ENCODE assay signal across 24 mouse cellular contexts in the genomic region with DNA sequence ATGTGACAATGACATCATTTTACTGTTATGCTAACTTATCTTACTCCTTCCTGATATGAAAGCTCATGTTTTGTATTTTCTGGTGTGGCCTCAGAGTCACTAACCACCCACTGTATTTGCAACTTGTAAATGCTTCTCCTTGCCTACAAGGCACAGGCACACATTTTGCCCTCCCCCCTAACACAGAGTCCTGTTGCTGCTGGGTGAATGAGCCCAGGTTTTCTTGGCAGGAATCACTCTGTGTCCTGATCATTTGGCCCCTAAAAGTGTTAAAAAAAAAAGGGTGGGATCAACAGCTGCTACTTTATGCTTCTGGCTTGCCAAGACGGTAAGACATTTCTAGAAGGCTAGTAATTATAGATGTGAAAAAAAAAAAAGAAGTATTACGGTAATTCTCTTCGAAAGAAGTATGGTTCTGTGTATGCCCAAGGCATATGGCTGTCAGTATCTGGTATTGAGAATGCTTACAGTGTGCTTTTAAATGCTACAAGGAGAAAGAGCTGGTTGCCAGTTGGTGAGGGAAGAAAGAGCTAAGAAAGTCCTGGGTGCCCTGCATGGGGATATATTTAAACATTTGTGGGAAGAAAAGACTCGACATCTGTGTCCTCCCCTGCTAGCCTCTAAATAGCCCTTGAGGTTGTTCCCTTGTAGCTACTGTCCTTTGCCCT. TPM values are rescaled to one million over a fixed set of nuclear protein-coding genes. Genes with fewer than 3 reads are reported as not detected.
DNase-seq lines count a peak whose midpoint lies in the region; ATAC-seq and TF ChIP-seq lines count a peak whose summit lies in the region.
"Had no signal": no experiment of that assay in that cellular context is flagged by ENCODE, and none has a peak within 500 bp of the region (broad histone marks: within the 10 kb centered on the region; RNA-seq: fewer than 3 reads in every experiment).

No protein-coding gene starts in this region.

- peaks cover 4% of the 10 kb centered on the region for H3K4me1 ChIP-seq in liver, adult 2 months (ENCODE audit: control insufficient read depth, insufficient read depth, low read length)
- H3K4me1 ChIP-seq in embryonic facial prominence, embryonic 14.5 days (ENCODE audit: control insufficient read depth, insufficient read depth, low read length): peaks cover 7% of the 10 kb centered on the region
- H3K4me1 ChIP-seq in limb, embryonic 10.5 days: peaks cover 11% of the 10 kb centered on the region

- no peak overlapping the region for H3K27ac ChIP-seq in liver, adult 2 months (replicated peaks; ENCODE audit: insufficient read depth, low read depth, low read length)
- no peak overlapping the region for H3K27ac ChIP-seq in embryonic facial prominence, embryonic 14.5 days (replicated peaks; ENCODE audit: low read depth, low read length)
- H3K27ac ChIP-seq in limb, embryonic 10.5 days: no peak overlapping the region
- H3K27ac ChIP-seq: hindbrain, embryonic 15.5 days; intestine, embryonic 15.5 days; kidney, embryonic 15.5 days; limb, embryonic 12.5 days; liver, embryonic 15.5 days; midbrain, embryonic 12.5 days; neural tube, embryonic 12.5 days had no signal

- no peak overlapping the region for H3K4me3 ChIP-seq in liver, adult 2 months (ENCODE audit: insufficient read depth, low read depth, low read length)
- no peak overlapping the region for H3K4me3 ChIP-seq in embryonic facial prominence, embryonic 14.5 days (ENCODE audit: low read depth, low read length)
- H3K4me3 ChIP-seq in limb, embryonic 10.5 days: no peak overlapping the region
- H3K4me3 ChIP-seq: hindbrain, embryonic 15.5 days; intestine, embryonic 15.5 days; kidney, embryonic 15.5 days; limb, embryonic 12.5 days; liver, embryonic 15.5 days; midbrain, embryonic 12.5 days; neural tube, embryonic 12.5 days had no signal

- TF ChIP-seq POLR2A in liver, adult 2 months (IDR thresholded peaks at IDR 0.05; ENCODE audit: extremely low read depth, insufficient read depth, low read length): no peak

- H3K27me3 ChIP-seq in liver, adult 2 months (ENCODE audit: control insufficient read depth, insufficient read depth, low read length): no peaks in the 10 kb centered on the region
- H3K27me3 ChIP-seq in embryonic facial prominence, embryonic 14.5 days (replicated peaks; ENCODE audit: control insufficient read depth, insufficient read depth, low read length): no peaks in the 10 kb centered on the region
- H3K27me3 ChIP-seq in limb, embryonic 10.5 days (ENCODE audit: low read depth, poor library complexity, severe bottlenecking): 0 out of 2 replicates have a peak, but pooled peaks cover 6% of the 10 kb centered on the region
- H3K27me3 ChIP-seq: hindbrain, embryonic 15.5 days; intestine, embryonic 15.5 days; kidney, embryonic 15.5 days; liver, embryonic 15.5 days; midbrain, embryonic 12.5 days; neural tube, embryonic 12.5 days had no signal

- H3K4me2 ChIP-seq in embryonic facial prominence, embryonic 14.5 days (ENCODE audit: low read depth, low read length): no peak overlapping the region
- H3K4me2 ChIP-seq: hindbrain, embryonic 15.5 days; intestine, embryonic 15.5 days; kidney, embryonic 15.5 days; limb, embryonic 12.5 days; liver, embryonic 15.5 days; midbrain, embryonic 12.5 days; neural tube, embryonic 12.5 days had no signal

- peaks cover 14% of the 10 kb centered on the region; the same call in 1 of the 2 replicates for H3K79me2 ChIP-seq in liver, adult 2 months (ENCODE audit: control insufficient read depth, insufficient read depth, low read length)

- peak; percentile 69 for ATAC-seq in frontal cortex, adult (ENCODE audit: low TSS enrichment)
- ATAC-seq in embryonic facial prominence, embryonic 14.5 days (ENCODE audit: low read depth): no peak
- no peak for ATAC-seq in megakaryocyte-erythroid progenitor cell, adult 5-6 weeks (replicated peaks; ENCODE audit: low FRiP score, low TSS enrichment, poor library complexity, severe bottlenecking)
- ATAC-seq: intestine, embryonic 15.5 days; lung, postnatal 0 days had no signal

- H3K36me3 ChIP-seq in liver, adult 2 months (ENCODE audit: control insufficient read depth, insufficient read depth, low read length): peaks cover 3% of the 10 kb centered on the region
- 0 out of 2 replicates have a peak, but pooled peaks cover 8% of the 10 kb centered on the region for H3K36me3 ChIP-seq in embryonic facial prominence, embryonic 14.5 days (ENCODE audit: control insufficient read depth, insufficient read depth, low read length)
- H3K36me3 ChIP-seq in limb, embryonic 10.5 days: peaks cover 6% of the 10 kb centered on the region; the same call in 1 of the 2 replicates
- H3K36me3 ChIP-seq: intestine, embryonic 15.5 days had no signal

- no peaks in the 10 kb centered on the region for H3K9me3 ChIP-seq in embryonic facial prominence, embryonic 14.5 days (ENCODE audit: control insufficient read depth, low read length)
- no peaks in the 10 kb centered on the region for H3K9me3 ChIP-seq in limb, embryonic 10.5 days (replicated peaks)
- H3K9me3 ChIP-seq: G1E; hindbrain, embryonic 15.5 days; intestine, embryonic 15.5 days; kidney, embryonic 15.5 days; limb, embryonic 12.5 days; liver, embryonic 15.5 days; midbrain, embryonic 12.5 days; neural tube, embryonic 12.5 days had no signal

- no peak overlapping the region for H3K9ac ChIP-seq in liver, adult 2 months (ENCODE audit: low read depth, low read length)
- no peak overlapping the region for H3K9ac ChIP-seq in embryonic facial prominence, embryonic 14.5 days (ENCODE audit: low read depth, low read length)
- H3K9ac ChIP-seq: hindbrain, embryonic 15.5 days; intestine, embryonic 15.5 days; kidney, embryonic 15.5 days; limb, embryonic 12.5 days; liver, embryonic 15.5 days; midbrain, embryonic 12.5 days; neural tube, embryonic 12.5 days had no signal

- no peak for DNase-seq in frontal cortex, postnatal 25 days (ENCODE audit: low spot score in 2 of 2)
- DNase-seq in liver, adult 2 months (ENCODE audit: extremely low read depth, low read depth, low spot score): peak; percentile 7
- DNase-seq in liver: no peak
- peak; percentile 4 for DNase-seq in embryonic facial prominence, embryonic 14.5 days (ENCODE audit: low spot score)
- no peak for DNase-seq in limb, embryonic 10.5 days (ENCODE audit: low spot score)
- DNase-seq: cerebellum, postnatal 10 days; gastrocnemius, postnatal 10 days; heart, postnatal 4 days; kidney, postnatal 4 days; layer of hippocampus, adult 9-11 months; thymus, postnatal 25 days had no signal

- 88% methylated on average over 4 of the region's 4 CpGs for WGBS in liver, adult 2 months
- 56% methylated on average over 4 of the region's 4 CpGs for WGBS in embryonic facial prominence, embryonic 14.5 days
- WGBS in limb, embryonic 10.5 days: 82% methylated on average over 4 of the region's 4 CpGs

- TF ChIP-seq CTCF in liver, adult 2 months (IDR thresholded peaks at IDR 0.05; ENCODE audit: low read depth, low read length): no peak

RNA-seq across cellular contexts. Expression of gene Arl6ip5, which starts 5.8 kb away (rescaled TPM):
- 27.8 and 28.7 TPM in 2 replicates for total RNA-seq in liver, adult 2 months (2014; rRNA removed)
- polyA plus RNA-seq in liver, adult 2 months (2012; rRNA removed): 25.3 and 28.6 TPM in 2 replicates
- 78.1 and 78.3 TPM in 2 replicates for polyA plus RNA-seq in embryonic facial prominence, embryonic 14.5 days (2014; fragmentation: Nextera tagmentation; extraction: Ambion mirVana)
- 24.0 and 27.5 TPM in 2 replicates for polyA plus RNA-seq in limb, embryonic 10.5 days (2016; fragmentation: Nextera tagmentation; extraction: Ambion mirVana)
- total RNA-seq in megakaryocyte-erythroid progenitor cell, adult 5-6 weeks (2014; fragmentation: Nextera tagmentation): 36.5 and 40.7 TPM in 2 replicates
- total RNA-seq in megakaryocyte-erythroid progenitor cell, adult 5-6 weeks (2017): 47.9 and 53.0 TPM in 2 replicates

RNA-seq across cellular contexts. Expression of gene Uba3, which starts 10.8 kb away (rescaled TPM):
- total RNA-seq in liver, adult 2 months (2014; rRNA removed): 33.6 and 38.0 TPM in 2 replicates
- 6.6 and 7.3 TPM in 2 replicates for polyA plus RNA-seq in liver, adult 2 months (2012; rRNA removed)
- 77.7 and 88.3 TPM in 2 replicates for polyA plus RNA-seq in embryonic facial prominence, embryonic 14.5 days (2014; fragmentation: Nextera tagmentation; extraction: Ambion mirVana)
- polyA plus RNA-seq in limb, embryonic 10.5 days (2016; fragmentation: Nextera tagmentation; extraction: Ambion mirVana): 85.0 and 96.2 TPM in 2 replicates
- total RNA-seq in megakaryocyte-erythroid progenitor cell, adult 5-6 weeks (2014; fragmentation: Nextera tagmentation): 49.9 and 61.9 TPM in 2 replicates
- 66.3 and 104 TPM in 2 replicates for total RNA-seq in megakaryocyte-erythroid progenitor cell, adult 5-6 weeks (2017)

RNA-seq across cellular contexts. Expression of gene Lmod3, which starts 36.3 kb away (rescaled TPM):
- 0.27 and 0.28 TPM in 2 replicates for total RNA-seq in liver, adult 2 months (2014; rRNA removed)
- 0.04 and 0.07 TPM in 2 replicates for polyA plus RNA-seq in liver, adult 2 months (2012; rRNA removed)
- 17.1 and 21.6 TPM in 2 replicates for polyA plus RNA-seq in embryonic facial prominence, embryonic 14.5 days (2014; fragmentation: Nextera tagmentation; extraction: Ambion mirVana)
- polyA plus RNA-seq in limb, embryonic 10.5 days (2016; fragmentation: Nextera tagmentation; extraction: Ambion mirVana): 0.13 TPM in 1 of 2 replicates, not detected in the other
- total RNA-seq in megakaryocyte-erythroid progenitor cell, adult 5-6 weeks (2014; fragmentation: Nextera tagmentation): not detected in 2 replicates
- not detected in 2 replicates for total RNA-seq in megakaryocyte-erythroid progenitor cell, adult 5-6 weeks (2017)
- total RNA-seq: monocyte, adult 5-6 weeks had no signal
- polyA plus RNA-seq: G1E; hindbrain, embryonic 15.5 days; midbrain, embryonic 12.5 days; small intestine, adult 2 months had no signal

RNA-seq across cellular contexts. Expression of gene Tmf1, which starts 37.4 kb away (rescaled TPM):
- 17.6 and 18.0 TPM in 2 replicates for total RNA-seq in liver, adult 2 months (2014; rRNA removed)
- polyA plus RNA-seq in liver, adult 2 months (2012; rRNA removed): 1.6 and 1.8 TPM in 2 replicates
- polyA plus RNA-seq in embryonic facial prominence, embryonic 14.5 days (2014; fragmentation: Nextera tagmentation; extraction: Ambion mirVana): 36.4 and 37.7 TPM in 2 replicates
- polyA plus RNA-seq in limb, embryonic 10.5 days (2016; fragmentation: Nextera tagmentation; extraction: Ambion mirVana): 20.9 and 27.8 TPM in 2 replicates
- 19.1 and 29.5 TPM in 2 replicates for total RNA-seq in megakaryocyte-erythroid progenitor cell, adult 5-6 weeks (2014; fragmentation: Nextera tagmentation)
- 85.9 and 109 TPM in 2 replicates for total RNA-seq in megakaryocyte-erythroid progenitor cell, adult 5-6 weeks (2017)

Comparison
In these comparisons a context has a peak if more than half of its experiments do, and no peak if none do; other contexts are left out.
1. DNase-seq: peak in liver, adult 2 months (single experiment) and embryonic facial prominence, embryonic 14.5 days (single experiment); none in frontal cortex, postnatal 25 days (0 of 2), liver (single experiment) and limb, embryonic 10.5 days (single experiment).
2. RNA of gene Lmod3, which starts 36.3 kb away (polyA plus RNA-seq): 17.1 to 21.6 TPM in embryonic facial prominence, embryonic 14.5 days; 0.13 TPM in limb, embryonic 10.5 days and 0.04 to 0.07 TPM in liver, adult 2 months; every median in the first group is over 10 times any median in the second.